Mouse (Mus musculus) midbrain, postnatal 0 days (tissue): ENCODE data around the gene Crim1. TPM values are rescaled to one million over a fixed set of nuclear protein-coding genes. Genes with fewer than 3 reads are reported as not detected.

Source experiments
- ATAC-seq: fragments of 200-750 bp; cut with Nextera tagmentation; 2 replicates; pipeline ENCODE4 v1.8.0; 2017; ENCODE audit warnings: moderate number of reproducible peaks, mild to moderate bottlenecking, moderate TSS enrichment, moderate library complexity; ENCODE audit not compliant: low FRiP score
- DNase-seq: peaks from one replicate; pipeline ENCODE4 v3.0.0-alpha.2; 2015; ENCODE audit warnings: low spot score
- H3K27ac ChIP-seq: fragments of 300-500 bp; sonication (generic); 2 replicates; pipeline ENCODE4 v1.5.1; 2014; ENCODE audit warnings: low read depth, mild to moderate bottlenecking, low read length, mixed read lengths
- H3K27me3 ChIP-seq: fragments of 300-500 bp; sonication (generic); 2 replicates; pipeline ENCODE4 v1.6.1; 2014; ENCODE audit warnings: low read length, control low read depth, mixed read lengths; ENCODE audit not compliant: insufficient read depth
- H3K36me3 ChIP-seq: fragments of 300-500 bp; sonication (generic); 2 replicates; pipeline ENCODE4 v1.6.1; 2014; ENCODE audit warnings: low read length, control low read depth, mixed read lengths; ENCODE audit not compliant: insufficient read depth
- H3K4me1 ChIP-seq: fragments of 300-500 bp; sonication (generic); 2 replicates; pipeline ENCODE4 v1.6.1; 2014; ENCODE audit warnings: mild to moderate bottlenecking, control low read depth, antibody characterized with exemption, low read length, mixed read lengths; ENCODE audit not compliant: insufficient read depth
- H3K4me2 ChIP-seq: fragments of 300-500 bp; sonication (generic); 2 replicates; pipeline ENCODE4 v1.6.1; 2014; ENCODE audit warnings: low read depth, mild to moderate bottlenecking, low read length, mixed read lengths; ENCODE audit not compliant: poor library complexity, severe bottlenecking
- H3K4me3 ChIP-seq: fragments of 300-500 bp; sonication (generic); 2 replicates; pipeline ENCODE4 v1.5.1; 2014; ENCODE audit warnings: low read depth, mild to moderate bottlenecking, low read length, moderate library complexity
- H3K9ac ChIP-seq: fragments of 300-500 bp; sonication (generic); replicated peaks from 2 replicates; pipeline ENCODE4 v1.6.1; 2014; ENCODE audit warnings: mild to moderate bottlenecking, low read length, moderate library complexity, mixed read lengths; ENCODE audit not compliant: poor library complexity, severe bottlenecking
- H3K9me3 ChIP-seq: fragments of 300-500 bp; sonication (generic); 2 replicates; pipeline ENCODE4 v1.6.1; 2016; ENCODE audit warnings: low read length, control low read depth
- CTCF ChIP-seq: IDR thresholded peaks from 2 replicates; pipeline ENCODE4 v1.5.1; 2016; ENCODE audit warnings: antibody characterized with exemption, mild to moderate bottlenecking
- WGBS: fragments of 180-500 bp; shearing (Covaris S2); extraction: QIAGEN DNeasy Blood & Tissue Kit; methylation state at CpG from one replicate; pipeline ENCODE4 v1.1.7; 2014; 5-methylcytosine and 5-hydroxymethylcytosine counted together
- polyA plus RNA-seq: library from polyadenylated mRNA; unstranded; fragments of >200 nt; fragmentation: Nextera tagmentation; extraction: Ambion mirVana; gene quantifications from 2 replicates; pipeline ENCODE4 v1.2.1, GENCODE M21; 2015
- total RNA-seq: library from RNA; depleted of rRNA; stranded (reverse); fragments of >200 nt; gene quantifications from 2 replicates; pipeline ENCODE4 v1.2.3, GENCODE M21; 2014

Gene Crim1
- total and polyA plus RNA-seq, 2 experiments from 2014 or later, result 16.5 to 119 TPM

- no peaks in the 10 kb centered on the region; the same call in 1 of the 2 replicates for H3K36me3 ChIP-seq
- no peak overlapping the region for H3K9ac ChIP-seq
- H3K4me2 ChIP-seq, result no peak overlapping the region
- ATAC-seq (no peak), DNase-seq (no peak)
- no peaks in the 10 kb centered on the region for H3K27me3 ChIP-seq
- H3K4me3 ChIP-seq, result no peak overlapping the region
- no peaks in the 10 kb centered on the region for H3K9me3 ChIP-seq
- no peaks in the 10 kb centered on the region for H3K4me1 ChIP-seq
- 74% methylated on average over 5 of the region's 5 CpGs for WGBS
- no peak overlapping the region for H3K27ac ChIP-seq
- TF ChIP-seq CTCF, result no peak
These were observed 11.8 kb downstream of the Crim1 start for GRCm38 (mm10) chr17:78211881-78212280.

GRCm38 (mm10) chr17:78213128-78213527 lies 13.1 kb downstream of the Crim1 start:
- DNase-seq (no peak), ATAC-seq (no peak)
- Histone ChIP-seq H3K36me3 (no peaks in the 10 kb centered on the region; the same call in 1 of the 2 replicates), H3K27me3 (no peaks in the 10 kb centered on the region), H3K9ac (no peak overlapping the region), H3K4me2 (no peak overlapping the region), H3K4me1 (no peaks in the 10 kb centered on the region), H3K4me3 (no peak overlapping the region), H3K27ac (no peak overlapping the region), H3K9me3 (no peaks in the 10 kb centered on the region)
- TF ChIP-seq CTCF, result no peak
- WGBS, result 73% methylated on average over 6 of the region's 6 CpGs

GRCm38 (mm10) chr17:78216526-78216925 lies 16.5 kb downstream of the Crim1 start:
- H3K4me1 ChIP-seq, result no peaks in the 10 kb centered on the region
- DNase-seq, result no peak
- no peak overlapping the region for H3K27ac ChIP-seq
- no peaks in the 10 kb centered on the region; the same call in 1 of the 2 replicates for H3K36me3 ChIP-seq
- no peak overlapping the region for H3K9ac ChIP-seq
- no peak overlapping the region for H3K4me3 ChIP-seq
- no peak for ATAC-seq
- H3K4me2 ChIP-seq, result no peak overlapping the region
- H3K9me3 ChIP-seq, result no peaks in the 10 kb centered on the region
- 81% methylated on average over 3 of the region's 3 CpGs for WGBS
- H3K27me3 ChIP-seq, result no peaks in the 10 kb centered on the region
- no peak for TF ChIP-seq CTCF

GRCm38 (mm10) chr17:78217406-78217805 lies 17.4 kb downstream of the Crim1 start:
- no peaks in the 10 kb centered on the region for H3K4me1 ChIP-seq
- TF ChIP-seq CTCF, result no peak
- H3K9ac ChIP-seq, result no peak overlapping the region
- no peak overlapping the region for H3K4me2 ChIP-seq
- H3K9me3 ChIP-seq, result no peaks in the 10 kb centered on the region
- DNase-seq (no peak), ATAC-seq (no peak)
- H3K27ac ChIP-seq, result no peak overlapping the region
- no peaks in the 10 kb centered on the region for H3K27me3 ChIP-seq
- 65% methylated on average over 6 of the region's 6 CpGs for WGBS
- H3K4me3 ChIP-seq, result no peak overlapping the region
- H3K36me3 ChIP-seq, result no peaks in the 10 kb centered on the region; the same call in 1 of the 2 replicates

- TF ChIP-seq CTCF, result no peak
- no peak for ATAC-seq
- H3K4me2 ChIP-seq, result no peak overlapping the region
- H3K4me3 ChIP-seq, result no peak overlapping the region
- H3K9ac ChIP-seq, result no peak overlapping the region
- no peak for DNase-seq
- H3K9me3 ChIP-seq, result no peaks in the 10 kb centered on the region
- no peaks in the 10 kb centered on the region; the same call in 1 of the 2 replicates for H3K36me3 ChIP-seq
- 93% methylated on average over 10 of the region's 10 CpGs for WGBS
- no peaks in the 10 kb centered on the region for H3K4me1 ChIP-seq
- no peaks in the 10 kb centered on the region for H3K27me3 ChIP-seq
- no peak overlapping the region for H3K27ac ChIP-seq
These were observed 18.6 kb downstream of the Crim1 start for GRCm38 (mm10) chr17:78218506-78219232.

- DNase-seq (peak; percentile 26), ATAC-seq (no peak)
- TF ChIP-seq CTCF, result no peak
- 74% methylated on average over 8 of the region's 8 CpGs for WGBS
- H3K4me1 ChIP-seq, result no peaks in the 10 kb centered on the region
- H3K27ac ChIP-seq, result no peak overlapping the region
- no peak overlapping the region for H3K9ac ChIP-seq
- no peaks in the 10 kb centered on the region for H3K9me3 ChIP-seq
- no peaks in the 10 kb centered on the region for H3K27me3 ChIP-seq
- no peak overlapping the region for H3K4me3 ChIP-seq
- H3K4me2 ChIP-seq, result no peak overlapping the region
- H3K36me3 ChIP-seq, result no peaks in the 10 kb centered on the region
These were observed 21.1 kb downstream of the Crim1 start for GRCm38 (mm10) chr17:78221007-78221642.
